Mouse (Mus musculus): ENCODE measurements at regions not wholly inside any gene's neighbourhood (a gene's known extent, or its start where the extent isn't known, plus 50 kb on each side); places are given as distances from the start of the nearest gene placed in this dataset.

DNA sequence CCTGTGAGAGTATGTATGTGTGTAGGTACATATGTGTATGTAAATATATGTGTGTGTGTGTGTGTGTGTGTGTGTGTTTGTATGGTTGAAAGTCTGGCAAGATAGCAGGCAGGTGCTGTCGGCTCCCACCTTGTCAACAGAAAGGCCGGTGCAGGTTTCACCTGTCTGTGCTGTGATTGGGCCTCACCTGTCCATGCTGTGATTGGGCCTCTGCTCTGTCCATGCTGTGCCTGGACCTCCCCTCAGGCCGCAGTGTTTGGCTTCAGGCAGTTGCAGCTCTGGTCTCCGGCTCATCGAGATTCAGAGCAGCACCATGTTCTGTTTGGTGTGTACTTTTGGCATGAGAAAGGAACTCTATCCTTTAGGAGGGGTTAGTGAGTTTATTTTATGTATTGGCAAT, 170.0 kb upstream of the A230072I06Rik start:
- H3K9ac ChIP-seq (ENCODE audit: control insufficient read depth, low read depth, low read length, poor library complexity, severe bottlenecking), result no peak overlapping the region
- no peak for DNase-seq (ENCODE audit: low read depth, low spot score)
- H3K27me3 ChIP-seq (ENCODE audit: control insufficient read depth in 1 of 2, insufficient read depth in 2 of 2, low read length in 2 of 2), result no peaks in the 10 kb centered on the region
- no peaks in the 10 kb centered on the region for H3K79me2 ChIP-seq (ENCODE audit: control insufficient read depth, insufficient read depth, low read length, poor library complexity)
- no peaks in the 10 kb centered on the region for H3K9me3 ChIP-seq (replicated peaks; ENCODE audit: insufficient read depth, low read length)
- no peak for TF ChIP-seq HCFC1 (IDR thresholded peaks at IDR 0.05; ENCODE audit: low read depth, low read length)
- TF ChIP-seq USF1 (IDR thresholded peaks at IDR 0.05; ENCODE audit: low read depth, low read length), result no peak
- TF ChIP-seq ZNF384 (IDR thresholded peaks at IDR 0.05; ENCODE audit: low read depth, low read length), result no peak
- TF ChIP-seq MXI1 (IDR thresholded peaks at IDR 0.05; ENCODE audit: low read depth, low read length), result no peak
- no peak for TF ChIP-seq POLR2AphosphoS5 (IDR thresholded peaks at IDR 0.05; ENCODE audit: borderline replicate concordance, low read depth, low read length)
- TF ChIP-seq USF2 (IDR thresholded peaks at IDR 0.05; ENCODE audit: borderline replicate concordance in 1 of 2, insufficient read depth in 1 of 2, low read depth in 1 of 2, low read length in 2 of 2), result no peak
- no peak for TF ChIP-seq CTCF (IDR thresholded peaks at IDR 0.05 in 2 of 3, conservative IDR thresholded peaks at IDR 0.05 in 1 of 3; ENCODE audit: control insufficient read depth in 1 of 3, insufficient read depth in 1 of 3, low read depth in 2 of 3, low read length in 3 of 3, poor library complexity in 1 of 3, severe bottlenecking in 1 of 3)
- TF ChIP-seq SIN3A (IDR thresholded peaks at IDR 0.05; ENCODE audit: low read length), result no peak
- no peak for TF ChIP-seq NELFE (IDR thresholded peaks at IDR 0.05; ENCODE audit: low read depth, low read length)
- TF ChIP-seq NRF1 (IDR thresholded peaks at IDR 0.05; ENCODE audit: insufficient read depth, low read depth, low read length, poor library complexity, severe bottlenecking), result no peak
- TF ChIP-seq GABPA (IDR thresholded peaks at IDR 0.05; ENCODE audit: low read depth, low read length), result no peak
- TF ChIP-seq ZC3H11A (IDR thresholded peaks at IDR 0.05; ENCODE audit: low read depth, low read length), result no peak
- no peak for TF ChIP-seq ELF1 (IDR thresholded peaks at IDR 0.05; ENCODE audit: low read depth, low read length)
- no peak for TF ChIP-seq TBP (IDR thresholded peaks at IDR 0.05; ENCODE audit: low read depth, low read length)
- TF ChIP-seq GATA1 (IDR thresholded peaks at IDR 0.05; ENCODE audit: low read depth, low read length), result no peak
- TF ChIP-seq RAD21 (IDR thresholded peaks at IDR 0.05; ENCODE audit: low read depth, low read length), result no peak
- no peak for TF ChIP-seq JUND (IDR thresholded peaks at IDR 0.05; ENCODE audit: low read depth, low read length)
- no peaks in the 10 kb centered on the region for H3K4me1 ChIP-seq (ENCODE audit: control insufficient read depth in 1 of 2, insufficient read depth in 2 of 2, low read length in 2 of 2)
- no peak overlapping the region for H3K27ac ChIP-seq (ENCODE audit: control insufficient read depth, low read depth, low read length)
- no peaks in the 10 kb centered on the region for H3K36me3 ChIP-seq (ENCODE audit: control insufficient read depth in 1 of 2, insufficient read depth in 2 of 2, low read length in 2 of 2)
- H3K4me3 ChIP-seq (ENCODE audit: control insufficient read depth in 1 of 2, insufficient read depth in 1 of 2, low read depth in 2 of 2, low read length in 2 of 2), result no peak overlapping the region

DNA sequence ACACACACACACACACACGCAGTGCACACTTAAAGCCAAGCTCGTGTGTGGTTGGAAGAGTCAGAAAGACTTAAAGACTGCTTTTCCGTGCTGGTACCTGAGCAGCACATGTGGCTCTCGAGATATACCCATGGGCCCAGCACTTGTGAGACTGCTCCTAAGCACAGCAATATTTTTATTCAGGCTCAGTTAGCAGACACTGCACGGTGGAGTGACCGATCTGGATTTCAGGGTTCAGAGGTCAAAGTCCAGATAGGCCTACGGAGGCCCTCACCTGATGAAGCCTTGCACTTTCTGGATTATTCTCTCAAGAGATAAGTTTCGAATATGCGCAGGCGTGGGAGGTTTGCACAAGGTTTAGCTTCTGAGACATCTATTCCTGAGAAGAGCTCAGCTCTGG, 167.0 kb upstream of the A230072I06Rik start:
- H3K9ac ChIP-seq (ENCODE audit: control insufficient read depth, low read depth, low read length, poor library complexity, severe bottlenecking), result no peak overlapping the region
- TF ChIP-seq ELF1 (IDR thresholded peaks at IDR 0.05; ENCODE audit: low read depth, low read length) (no peak), GATA1 (IDR thresholded peaks at IDR 0.05; ENCODE audit: low read depth, low read length) (no peak), GABPA (IDR thresholded peaks at IDR 0.05; ENCODE audit: low read depth, low read length) (no peak), KAT2A (conservative IDR thresholded peaks at IDR 0.05; ENCODE audit: low read depth, low read length) (no peak), JUND (IDR thresholded peaks at IDR 0.05; ENCODE audit: low read depth, low read length) (no peak)
- no peaks in the 10 kb centered on the region for H3K79me2 ChIP-seq (ENCODE audit: control insufficient read depth, insufficient read depth, low read length, poor library complexity)
- H3K27ac ChIP-seq (ENCODE audit: control insufficient read depth, low read depth, low read length), result no peak overlapping the region
- DNase-seq (ENCODE audit: low read depth, low spot score), result no peak
- no peaks in the 10 kb centered on the region for H3K27me3 ChIP-seq (ENCODE audit: control insufficient read depth in 1 of 2, insufficient read depth in 2 of 2, low read length in 2 of 2)
- no peaks in the 10 kb centered on the region for H3K36me3 ChIP-seq (ENCODE audit: control insufficient read depth in 1 of 2, insufficient read depth in 2 of 2, low read length in 2 of 2)
- H3K9me3 ChIP-seq (replicated peaks; ENCODE audit: insufficient read depth, low read length), result no peaks in the 10 kb centered on the region
- H3K4me1 ChIP-seq (ENCODE audit: control insufficient read depth in 1 of 2, insufficient read depth in 2 of 2, low read length in 2 of 2), result no peaks in the 10 kb centered on the region
- H3K4me3 ChIP-seq (ENCODE audit: control insufficient read depth in 1 of 2, insufficient read depth in 1 of 2, low read depth in 2 of 2, low read length in 2 of 2), result no peak overlapping the region

All from MEL (cell line).